Mouse (Mus musculus): ENCODE data around the gene Csrp3.

DNA sequence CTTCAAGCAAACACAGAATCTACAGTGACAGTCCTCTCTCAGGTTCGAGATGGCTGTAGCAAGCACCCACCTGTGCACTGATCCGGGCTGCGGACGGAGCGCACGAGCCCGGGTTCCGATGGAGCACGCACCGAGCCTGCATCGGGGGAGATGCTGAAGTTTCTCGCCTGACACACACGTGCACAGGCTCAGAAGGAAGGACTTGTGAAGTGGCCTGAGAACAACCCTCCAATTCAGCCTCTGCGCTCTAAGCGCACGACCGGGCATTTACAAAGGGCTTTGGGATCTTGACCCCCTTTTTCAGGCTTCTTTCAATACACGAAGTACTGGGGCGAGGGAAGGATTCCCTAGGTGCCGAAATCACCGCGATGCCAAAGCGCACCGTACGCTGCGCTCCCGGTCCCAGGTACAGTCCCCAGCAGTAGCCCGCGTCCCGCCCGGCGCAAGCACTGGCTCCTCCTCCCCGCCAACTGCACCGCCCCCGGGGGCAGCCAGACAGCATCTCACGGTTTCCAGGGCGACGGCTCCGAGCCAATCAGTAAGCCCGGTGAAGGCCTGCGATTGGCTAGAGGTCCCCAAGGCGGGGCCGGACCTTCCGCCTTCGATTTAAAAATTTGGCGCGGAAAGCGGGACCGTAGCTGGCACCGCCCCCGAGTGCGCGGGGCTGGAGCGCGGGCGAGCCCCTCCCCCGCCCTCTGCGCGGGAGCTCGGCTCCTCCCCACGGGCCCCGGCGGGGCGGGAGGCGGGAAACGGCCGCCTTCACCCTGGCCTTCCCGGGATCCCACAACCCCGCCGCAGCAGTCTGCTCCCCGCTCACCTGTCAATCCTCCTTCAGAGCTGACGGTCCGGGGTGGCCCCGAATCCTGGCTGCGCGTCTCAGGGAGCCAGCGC is 33.0 kb upstream of the Csrp3 start:
- TF ChIP-seq POLR2A (IDR thresholded peaks at IDR 0.05; ENCODE audit: borderline replicate concordance, control insufficient read depth, low read depth, low read length), result peak; percentile 81
- TF ChIP-seq CTCF (IDR thresholded peaks at IDR 0.05; ENCODE audit: control insufficient read depth, insufficient read depth, low read length), result no peak

Data from bone marrow, adult 2 months (tissue).